Mouse (Mus musculus): ENCODE measurements around the gene Slitrk3.
"Not testable (repeated sequence)": the region's sequence is repeated elsewhere in the genome, so short reads cannot be mapped to it uniquely, and the experiment has no call there.

The Slitrk3 gene

DNA sequence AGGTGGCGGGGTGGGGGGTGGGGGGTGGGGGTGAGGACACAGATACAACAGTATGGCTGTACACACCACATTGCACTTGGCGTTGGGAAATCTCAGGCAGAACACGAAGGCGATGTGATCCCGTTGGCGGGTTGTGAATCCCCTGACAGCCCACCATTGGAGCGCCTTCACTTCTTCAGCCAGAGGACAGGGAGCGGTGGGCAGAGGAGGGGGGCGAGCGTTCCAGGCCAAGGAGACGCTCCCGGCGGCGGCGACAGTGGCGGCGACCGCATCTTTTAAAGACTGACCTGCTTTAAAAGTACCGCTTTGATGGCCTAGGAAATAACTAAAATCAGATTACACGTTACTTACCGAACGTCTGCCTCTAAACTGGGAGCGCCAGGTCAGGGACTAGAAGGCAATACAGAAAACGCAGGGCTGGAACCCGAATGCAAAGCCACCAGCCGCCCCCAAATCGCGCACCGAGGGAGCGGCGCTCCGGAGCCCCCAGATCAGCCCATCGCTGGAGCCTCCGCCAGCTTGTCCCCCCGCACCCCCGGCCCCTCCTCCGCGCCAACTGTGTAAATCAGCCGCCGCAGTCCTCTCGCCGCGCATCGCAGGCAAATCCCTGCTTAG, at the start of gene Slitrk3:
TSS of gene Slitrk3 (minus strand) at position 607 of the 615 bp plus-strand sequence.
- Histone ChIP-seq H3K36me3 (ENCODE audit: control insufficient read depth, insufficient read depth, low read length, poor library complexity, severe bottlenecking) (no peaks in the 10 kb centered on the region), H3K27me3 (ENCODE audit: control insufficient read depth, insufficient read depth, low read length, poor library complexity, severe bottlenecking) (no peaks in the 10 kb centered on the region; the same call in 1 of the 2 replicates)
- DNase-seq (ENCODE audit: low read depth, low spot score): no peak

DNA sequence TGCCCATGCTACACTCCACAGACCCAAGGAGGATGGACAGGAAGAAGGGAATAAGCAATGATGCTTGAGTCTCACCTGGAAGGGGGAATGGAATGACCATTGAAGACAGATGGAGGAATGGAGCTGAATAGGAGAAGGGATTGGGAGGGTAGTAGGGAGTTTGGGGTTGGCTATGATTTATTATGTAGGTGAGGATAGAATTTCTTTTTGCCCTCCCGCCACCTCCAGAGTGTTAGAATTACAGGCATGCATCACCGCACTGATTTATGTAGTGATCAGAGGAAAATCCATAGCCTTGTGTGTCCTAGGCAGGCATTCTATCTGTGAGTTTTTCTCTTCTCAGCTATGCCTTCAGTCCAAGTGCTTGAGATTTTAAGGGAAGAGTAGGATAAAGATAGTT, 36.8 kb upstream of the Slitrk3 start:
- H3K27me3 ChIP-seq (ENCODE audit: control insufficient read depth, insufficient read depth, low read length, poor library complexity, severe bottlenecking); DNase-seq (ENCODE audit: low read depth, low spot score); H3K36me3 ChIP-seq (ENCODE audit: control insufficient read depth, insufficient read depth, low read length, poor library complexity, severe bottlenecking): not testable (repeated sequence)

DNA sequence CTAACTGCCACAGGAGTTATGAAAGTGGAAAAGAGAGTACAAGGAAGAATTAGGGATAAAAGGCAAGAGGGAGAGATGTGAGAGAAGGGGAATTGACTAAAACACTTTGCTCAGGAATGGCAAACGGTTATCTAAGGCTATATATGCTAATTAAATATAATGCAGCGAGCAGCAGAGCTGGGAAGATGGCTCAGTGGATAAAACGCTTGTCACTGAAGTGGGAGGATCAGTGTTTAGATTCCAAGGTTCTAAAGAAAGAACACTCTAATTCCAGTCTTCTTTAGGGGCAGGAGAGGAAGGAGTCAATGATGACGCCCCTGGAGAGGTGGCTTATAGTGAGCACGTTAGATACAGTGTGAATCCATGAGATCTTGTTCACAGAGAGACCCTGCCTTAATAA, 27.0 kb upstream of the Slitrk3 start:
- no peak for DNase-seq (ENCODE audit: low read depth, low spot score)
- Histone ChIP-seq H3K27me3 (ENCODE audit: control insufficient read depth, insufficient read depth, low read length, poor library complexity, severe bottlenecking) (no peaks in the 10 kb centered on the region), H3K36me3 (ENCODE audit: control insufficient read depth, insufficient read depth, low read length, poor library complexity, severe bottlenecking) (no peaks in the 10 kb centered on the region)

DNA sequence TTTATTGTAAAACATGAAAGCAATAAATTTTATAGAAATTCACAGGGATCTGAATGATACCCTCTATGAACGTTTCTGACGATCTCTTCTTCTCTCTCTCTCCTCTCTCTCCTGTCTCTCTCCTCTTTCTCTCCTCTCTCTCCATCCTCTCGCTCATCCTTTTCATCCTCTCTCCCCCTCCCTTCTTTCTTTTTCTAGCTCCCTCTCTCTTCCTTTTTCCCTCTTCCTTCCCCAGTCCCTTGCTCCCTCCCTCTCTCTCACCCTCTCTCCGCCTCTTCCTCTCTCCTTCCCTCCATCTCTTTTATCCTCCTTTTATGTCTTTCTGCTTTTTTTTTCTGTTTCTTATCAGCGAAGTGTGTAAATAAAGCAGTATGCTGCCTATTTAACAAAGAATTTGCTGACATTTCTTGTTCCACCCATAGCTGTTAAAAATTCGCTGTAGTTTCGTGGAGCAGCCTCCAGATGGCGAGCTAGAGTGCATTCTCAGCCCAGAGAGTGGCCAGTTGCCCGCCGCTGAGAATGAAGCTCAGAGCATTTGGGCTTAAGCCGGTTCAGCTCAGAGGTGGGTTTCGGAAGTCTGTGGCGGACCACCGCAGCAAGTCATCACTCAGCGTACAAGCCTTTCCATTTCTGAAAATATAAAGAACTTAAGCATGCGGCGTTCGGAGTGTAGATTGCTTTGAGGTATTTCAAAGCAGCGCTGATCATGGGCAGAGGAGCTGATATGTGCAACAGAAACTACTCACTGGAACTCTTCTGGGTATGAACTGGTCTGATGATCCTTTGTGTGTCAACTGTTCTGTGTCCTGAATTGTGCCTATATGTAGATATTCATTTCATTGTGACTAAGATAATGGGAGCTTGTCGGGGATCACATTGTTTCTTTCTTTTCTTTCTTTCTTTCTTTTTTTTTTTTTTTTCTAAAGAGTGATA, 8.5 kb upstream of the Slitrk3 start:
- no peaks in the 10 kb centered on the region for H3K36me3 ChIP-seq (ENCODE audit: control insufficient read depth, insufficient read depth, low read length, poor library complexity, severe bottlenecking)
- DNase-seq (ENCODE audit: low read depth, low spot score): no peak
- H3K27me3 ChIP-seq (ENCODE audit: control insufficient read depth, insufficient read depth, low read length, poor library complexity, severe bottlenecking): no peaks in the 10 kb centered on the region

DNA sequence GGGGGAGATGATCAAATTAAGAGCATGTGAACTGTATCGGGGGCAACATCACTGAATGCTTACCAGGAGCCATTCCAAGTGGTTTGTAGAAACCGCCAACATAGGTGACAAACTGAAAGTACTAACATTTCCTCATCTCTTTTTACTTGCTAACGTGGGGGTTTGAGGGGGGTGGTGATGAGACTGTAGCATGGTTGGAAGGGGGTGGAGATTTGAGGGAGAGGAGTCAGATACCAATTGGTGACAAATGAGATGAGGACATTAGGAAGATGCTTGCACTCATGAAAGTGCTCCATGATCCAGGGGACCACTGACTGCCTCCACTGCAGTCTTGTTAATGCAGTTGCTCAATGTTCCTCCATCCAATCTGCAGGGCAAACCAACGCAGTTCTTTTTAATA, 587 bp upstream of the Slitrk3 start:
- Histone ChIP-seq H3K27me3 (ENCODE audit: control insufficient read depth, insufficient read depth, low read length, poor library complexity, severe bottlenecking) (no peaks in the 10 kb centered on the region; the same call in 1 of the 2 replicates), H3K36me3 (ENCODE audit: control insufficient read depth, insufficient read depth, low read length, poor library complexity, severe bottlenecking) (no peaks in the 10 kb centered on the region)
- no peak for DNase-seq (ENCODE audit: low read depth, low spot score)

DNA sequence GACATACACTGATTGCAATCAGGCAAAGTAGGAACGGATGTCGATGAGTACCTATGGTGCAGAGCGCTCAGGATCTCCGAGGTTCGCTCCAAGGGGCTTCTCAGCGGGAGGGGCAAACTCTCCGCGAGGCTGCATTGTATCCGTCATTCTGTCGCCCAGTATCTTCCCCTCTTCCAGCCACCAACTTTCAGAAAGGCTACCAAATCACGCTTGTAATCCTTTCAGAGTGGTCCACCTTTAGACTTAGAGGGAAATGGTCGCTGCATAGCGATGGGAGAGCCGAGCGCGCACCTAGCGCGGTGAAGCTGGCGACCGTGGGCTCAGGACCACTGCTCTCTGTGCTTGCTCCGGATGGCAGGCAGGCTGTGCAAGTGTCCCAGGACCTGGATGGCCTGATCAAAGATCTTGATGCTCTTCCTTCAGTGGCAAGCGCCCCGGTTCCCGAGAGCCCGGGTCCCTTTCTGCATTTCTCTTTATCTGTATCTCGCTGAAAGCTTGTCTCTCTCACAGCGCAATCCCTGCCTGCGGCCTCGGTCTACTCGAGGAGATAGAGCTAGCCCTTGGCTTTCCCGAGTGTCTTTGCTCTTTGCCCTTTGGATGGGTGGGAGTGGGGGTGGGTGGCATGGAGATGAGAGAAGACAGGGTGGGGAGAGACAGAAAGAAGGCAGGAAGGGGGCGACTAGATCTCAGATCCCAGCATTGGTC, 959 bp downstream of the Slitrk3 start:
- no peaks in the 10 kb centered on the region; the same call in 1 of the 2 replicates for H3K27me3 ChIP-seq (ENCODE audit: control insufficient read depth, insufficient read depth, low read length, poor library complexity, severe bottlenecking)
- DNase-seq (ENCODE audit: low read depth, low spot score): no peak
- no peaks in the 10 kb centered on the region for H3K36me3 ChIP-seq (ENCODE audit: control insufficient read depth, insufficient read depth, low read length, poor library complexity, severe bottlenecking)

DNA sequence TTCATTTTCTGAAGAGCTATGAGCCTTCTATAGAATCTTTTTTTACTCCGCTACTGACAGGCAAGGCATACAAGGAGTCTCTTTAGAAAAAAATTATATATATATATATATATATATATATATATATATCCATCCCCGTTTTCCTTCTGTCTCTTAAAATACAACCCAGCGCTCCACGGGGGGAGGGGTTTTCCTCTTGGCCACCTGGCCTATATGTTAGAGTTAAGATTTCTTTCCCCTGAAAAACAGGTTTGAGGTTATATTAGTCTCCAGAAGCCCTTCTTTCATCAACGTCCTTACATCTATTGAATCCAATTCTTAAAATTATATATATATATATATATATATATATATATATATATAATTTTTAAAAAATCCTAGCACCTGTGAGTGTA, 1.6 kb downstream of the Slitrk3 start:
- Histone ChIP-seq H3K27me3 (ENCODE audit: control insufficient read depth, insufficient read depth, low read length, poor library complexity, severe bottlenecking) (no peaks in the 10 kb centered on the region; the same call in 1 of the 2 replicates), H3K36me3 (ENCODE audit: control insufficient read depth, insufficient read depth, low read length, poor library complexity, severe bottlenecking) (no peaks in the 10 kb centered on the region)
- DNase-seq (ENCODE audit: low read depth, low spot score): no peak

DNA sequence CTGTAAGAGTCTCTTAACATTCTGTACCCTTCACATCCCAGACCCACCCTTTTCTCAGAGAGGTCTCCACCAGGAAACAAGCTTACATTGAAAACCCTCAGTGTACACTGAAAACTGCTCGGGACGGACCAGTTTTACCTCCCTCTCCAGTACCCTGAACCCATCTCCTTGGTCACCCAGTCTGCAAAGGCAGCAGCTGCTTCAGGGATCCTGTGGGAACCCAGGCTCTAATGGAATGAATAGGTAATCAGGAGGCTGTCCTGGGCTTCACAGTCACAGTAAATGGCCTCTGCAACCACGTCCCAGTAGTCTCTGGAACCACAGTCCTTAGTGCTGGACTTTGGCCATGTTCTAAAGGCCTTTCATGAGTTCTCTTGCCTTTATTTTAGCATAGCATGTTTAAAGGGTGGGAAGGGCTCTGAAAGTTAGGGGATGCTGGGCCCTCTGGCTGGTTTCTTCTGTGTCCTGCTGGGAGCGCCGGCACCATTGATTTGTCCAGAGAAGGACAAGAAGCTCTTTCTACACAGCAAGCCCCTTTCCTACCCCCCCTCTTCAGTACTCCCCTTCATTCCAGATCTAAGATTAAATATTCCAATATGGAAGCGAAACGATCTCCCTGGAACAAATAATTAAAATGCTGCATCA, 2.1 kb downstream of the Slitrk3 start:
- DNase-seq (ENCODE audit: low read depth, low spot score): no peak
- H3K27me3 ChIP-seq (ENCODE audit: control insufficient read depth, insufficient read depth, low read length, poor library complexity, severe bottlenecking): no peaks in the 10 kb centered on the region; the same call in 1 of the 2 replicates
- H3K36me3 ChIP-seq (ENCODE audit: control insufficient read depth, insufficient read depth, low read length, poor library complexity, severe bottlenecking): no peaks in the 10 kb centered on the region

DNA sequence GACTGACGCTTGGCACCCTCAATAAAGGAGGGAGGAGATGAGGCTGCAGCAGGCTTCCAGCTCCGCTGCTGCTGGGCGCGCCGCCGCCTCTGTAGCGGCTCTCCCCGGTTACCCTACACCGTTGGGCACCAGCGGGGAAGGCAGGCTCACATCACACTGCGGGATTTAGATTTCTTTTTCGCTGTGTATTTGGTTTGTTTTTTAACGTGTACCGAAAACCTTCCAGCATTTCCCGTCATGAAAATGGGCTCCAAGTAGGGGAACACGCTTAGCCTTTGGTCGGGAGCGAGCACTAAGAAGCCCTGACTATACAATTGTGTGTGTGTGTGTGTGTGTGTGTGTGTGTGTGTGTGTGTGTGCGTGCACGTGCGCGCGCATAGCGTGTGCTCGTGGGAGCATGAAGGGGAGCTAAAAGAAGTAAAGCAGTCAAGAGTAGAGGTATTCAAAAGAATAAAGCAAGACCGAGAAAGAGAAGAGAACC, 4.1 kb downstream of the Slitrk3 start:
- no peaks in the 10 kb centered on the region for H3K36me3 ChIP-seq (ENCODE audit: control insufficient read depth, insufficient read depth, low read length, poor library complexity, severe bottlenecking)
- no peak for DNase-seq (ENCODE audit: low read depth, low spot score)
- no peaks in the 10 kb centered on the region; the same call in 1 of the 2 replicates for H3K27me3 ChIP-seq (ENCODE audit: control insufficient read depth, insufficient read depth, low read length, poor library complexity, severe bottlenecking)

DNA sequence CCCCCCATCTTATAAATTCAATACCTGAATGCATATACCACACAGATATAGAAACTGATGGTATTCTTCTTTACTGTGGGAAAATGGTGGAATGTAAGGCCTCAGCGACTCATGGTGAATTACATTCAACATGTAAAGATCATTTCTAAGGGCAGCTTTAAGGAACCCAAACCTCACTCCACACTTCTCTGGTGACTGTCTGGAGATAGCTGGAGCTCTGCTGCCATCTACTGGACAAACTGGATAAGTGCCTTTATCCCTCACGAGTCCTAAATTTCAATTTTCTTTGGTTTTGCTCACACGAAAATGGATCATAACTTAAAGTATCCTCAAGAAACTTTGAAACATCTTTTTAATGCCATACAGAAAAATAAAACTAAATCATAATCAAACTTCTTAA, 11.4 kb downstream of the Slitrk3 start:
- peak; percentile 45 for DNase-seq (ENCODE audit: low read depth, low spot score)
- no peaks in the 10 kb centered on the region for H3K27me3 ChIP-seq (ENCODE audit: control insufficient read depth, insufficient read depth, low read length, poor library complexity, severe bottlenecking)
- no peaks in the 10 kb centered on the region for H3K36me3 ChIP-seq (ENCODE audit: control insufficient read depth, insufficient read depth, low read length, poor library complexity, severe bottlenecking)

DNA sequence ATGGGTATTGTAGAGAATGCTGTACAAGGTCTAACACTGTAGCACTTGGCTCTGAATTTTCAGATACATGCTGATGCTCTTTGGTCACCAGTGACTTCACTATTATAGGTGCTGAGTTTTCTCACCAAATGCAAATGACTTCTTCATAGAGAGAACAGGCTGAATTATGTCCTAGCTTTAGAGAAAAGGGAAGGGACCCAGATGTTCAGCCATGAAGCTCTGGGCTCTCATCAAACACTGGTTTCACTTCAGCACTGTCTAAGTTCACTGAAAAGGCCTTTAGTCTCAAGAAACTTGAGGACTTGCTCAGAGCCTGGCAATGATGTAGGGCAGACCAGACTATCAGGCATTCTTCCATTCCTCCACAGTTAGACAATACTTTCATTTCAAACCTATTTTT, 15.3 kb downstream of the Slitrk3 start:
- H3K27me3 ChIP-seq (ENCODE audit: control insufficient read depth, insufficient read depth, low read length, poor library complexity, severe bottlenecking): no peaks in the 10 kb centered on the region
- H3K36me3 ChIP-seq (ENCODE audit: control insufficient read depth, insufficient read depth, low read length, poor library complexity, severe bottlenecking): no peaks in the 10 kb centered on the region
- no peak for DNase-seq (ENCODE audit: low read depth, low spot score)

DNA sequence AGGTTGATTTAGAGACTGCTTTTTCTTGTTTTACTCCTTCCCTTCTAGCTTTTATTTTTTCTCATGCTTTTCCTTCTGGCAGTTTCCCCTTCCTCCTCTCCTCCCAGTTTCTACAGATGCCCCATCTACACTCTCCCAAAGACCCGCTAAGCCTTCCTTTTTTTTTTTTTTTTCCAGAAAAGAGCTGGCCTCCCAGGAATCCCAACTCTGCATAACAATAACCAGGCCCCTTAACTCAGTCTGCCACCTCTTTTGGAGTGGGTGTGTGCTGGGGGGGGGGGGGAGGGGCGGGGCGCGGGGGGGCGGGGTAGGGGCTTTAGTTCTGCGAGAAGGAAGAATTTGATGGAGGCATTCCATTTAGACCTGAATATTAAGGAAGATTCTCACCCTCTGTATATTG, 51.6 kb downstream of the Slitrk3 start:
- Histone ChIP-seq H3K27me3 (ENCODE audit: control insufficient read depth, insufficient read depth, low read length, poor library complexity, severe bottlenecking) (no peaks in the 10 kb centered on the region), H3K36me3 (ENCODE audit: control insufficient read depth, insufficient read depth, low read length, poor library complexity, severe bottlenecking) (no peaks in the 10 kb centered on the region)
- DNase-seq (ENCODE audit: low read depth, low spot score): no peak

DNA sequence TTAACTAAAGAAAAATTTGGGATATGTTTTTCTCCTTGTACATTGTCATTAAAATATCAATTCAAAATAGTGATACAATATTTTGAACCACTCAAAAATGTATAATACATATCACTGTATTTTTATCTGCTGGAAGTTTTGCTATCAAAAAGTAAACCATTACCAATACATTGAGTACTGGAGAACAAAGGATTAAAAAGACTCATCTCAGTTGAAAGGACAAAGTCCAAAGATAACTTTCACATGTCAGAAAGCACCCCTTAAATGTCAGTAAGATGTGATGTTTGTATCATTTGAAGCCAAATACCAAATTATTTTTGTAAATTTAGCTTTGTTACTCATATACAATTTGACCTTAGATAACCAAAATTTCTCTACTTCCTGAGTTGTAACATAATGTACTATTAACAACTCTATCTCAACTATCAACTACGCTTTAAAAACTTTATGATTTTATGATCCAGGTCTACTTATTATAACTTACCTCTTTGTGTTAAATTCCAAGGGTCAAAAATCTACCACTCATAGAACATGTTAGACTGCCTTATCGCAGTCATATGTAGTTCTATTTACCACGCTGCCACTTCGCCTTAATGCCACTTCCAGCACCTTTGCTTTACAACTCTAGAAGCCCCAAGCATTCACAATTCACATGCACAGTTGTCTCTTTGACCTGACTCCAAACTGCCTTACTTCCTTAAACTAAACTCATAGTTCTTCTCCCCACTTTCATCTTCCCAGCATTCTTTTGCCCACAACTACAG, 54.5 kb downstream of the Slitrk3 start:
- H3K27me3 ChIP-seq (ENCODE audit: control insufficient read depth, insufficient read depth, low read length, poor library complexity, severe bottlenecking): no peaks in the 10 kb centered on the region
- DNase-seq (ENCODE audit: low read depth, low spot score): no peak
- no peaks in the 10 kb centered on the region for H3K36me3 ChIP-seq (ENCODE audit: control insufficient read depth, insufficient read depth, low read length, poor library complexity, severe bottlenecking)

DNA sequence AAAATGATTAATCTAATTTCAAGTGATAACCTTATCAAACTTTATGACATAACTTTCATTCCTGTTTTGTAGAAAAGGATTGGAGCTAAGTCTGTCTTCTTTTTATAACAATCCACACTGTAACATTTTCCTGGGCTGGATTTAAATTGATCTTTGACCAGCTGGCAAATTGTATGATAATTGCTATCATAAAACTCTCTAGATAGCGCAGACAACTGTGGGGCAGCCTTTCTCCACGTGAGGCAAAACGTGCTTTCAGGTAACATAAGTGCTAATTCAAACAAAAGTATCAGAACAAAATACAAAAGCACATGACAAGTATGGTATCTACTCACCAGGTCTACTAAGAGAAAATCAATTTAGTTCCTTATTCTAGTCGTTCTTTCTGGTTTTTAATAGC, 60.1 kb downstream of the Slitrk3 start:
- H3K27me3 ChIP-seq (ENCODE audit: control insufficient read depth, insufficient read depth, low read length, poor library complexity, severe bottlenecking): no peaks in the 10 kb centered on the region
- H3K36me3 ChIP-seq (ENCODE audit: control insufficient read depth, insufficient read depth, low read length, poor library complexity, severe bottlenecking): no peaks in the 10 kb centered on the region
- no peak for DNase-seq (ENCODE audit: low read depth, low spot score)

Measured in splenic B cell, adult 2 months (primary cell).